Mouse (Mus musculus): ENCODE results near the gene Pxmp2. TPM values are rescaled to one million over a fixed set of nuclear protein-coding genes. Genes with fewer than 3 reads are reported as not detected.

Gene Pxmp2
- polyA plus RNA-seq, 1 experiment from 2014 or later: 18.5 TPM

- DNase-seq (ENCODE audit: low spot score): no peak
- Histone ChIP-seq H3K4me1 (no peaks in the 10 kb centered on the region), H3K36me3 (no peaks in the 10 kb centered on the region), H3K27ac (no peak overlapping the region), H3K4me3 (no peak overlapping the region), H3K27me3 (ENCODE audit: insufficient read depth, poor library complexity, severe bottlenecking) (no peaks in the 10 kb centered on the region), H3K9me3 (no peaks in the 10 kb centered on the region)
- 74% methylated on average over 2 of the region's 2 CpGs for WGBS
These were observed 9.6 kb downstream of the Pxmp2 start for GRCm38 (mm10) chr5:110276391-110276790.

- Histone ChIP-seq H3K4me1 (no peaks in the 10 kb centered on the region), H3K36me3 (no peaks in the 10 kb centered on the region), H3K27me3 (ENCODE audit: insufficient read depth, poor library complexity, severe bottlenecking) (no peaks in the 10 kb centered on the region), H3K9me3 (no peaks in the 10 kb centered on the region), H3K27ac (no peak overlapping the region), H3K4me3 (no peak overlapping the region)
- no peak for DNase-seq (ENCODE audit: low spot score)
- WGBS: 61% methylated on average over 2 of the region's 2 CpGs
These were observed 11.1 kb downstream of the Pxmp2 start for GRCm38 (mm10) chr5:110274846-110275245.

- H3K4me1 ChIP-seq: no peaks in the 10 kb centered on the region
- DNase-seq (ENCODE audit: low spot score): no peak
- H3K4me3 ChIP-seq: no peak overlapping the region
- no peaks in the 10 kb centered on the region for H3K9me3 ChIP-seq
- WGBS: 80% methylated on average over 4 of the region's 4 CpGs
- H3K27me3 ChIP-seq (ENCODE audit: insufficient read depth, poor library complexity, severe bottlenecking): no peaks in the 10 kb centered on the region
- no peaks in the 10 kb centered on the region for H3K36me3 ChIP-seq
- no peak overlapping the region for H3K27ac ChIP-seq
These were observed 11.8 kb downstream of the Pxmp2 start for GRCm38 (mm10) chr5:110274147-110274546.

GRCm38 (mm10) chr5:110270242-110270641 lies 15.7 kb downstream of the Pxmp2 start:
- H3K36me3 ChIP-seq: peaks cover 21% of the 10 kb centered on the region
- H3K27me3 ChIP-seq (ENCODE audit: insufficient read depth, poor library complexity, severe bottlenecking): no peaks in the 10 kb centered on the region
- H3K27ac ChIP-seq: no peak overlapping the region
- no peak for DNase-seq (ENCODE audit: low spot score)
- H3K9me3 ChIP-seq: no peaks in the 10 kb centered on the region
- 93% methylated on average over 6 of the region's 6 CpGs for WGBS
- H3K4me3 ChIP-seq: no peak overlapping the region
- peaks cover 5% of the 10 kb centered on the region for H3K4me1 ChIP-seq

DNA sequence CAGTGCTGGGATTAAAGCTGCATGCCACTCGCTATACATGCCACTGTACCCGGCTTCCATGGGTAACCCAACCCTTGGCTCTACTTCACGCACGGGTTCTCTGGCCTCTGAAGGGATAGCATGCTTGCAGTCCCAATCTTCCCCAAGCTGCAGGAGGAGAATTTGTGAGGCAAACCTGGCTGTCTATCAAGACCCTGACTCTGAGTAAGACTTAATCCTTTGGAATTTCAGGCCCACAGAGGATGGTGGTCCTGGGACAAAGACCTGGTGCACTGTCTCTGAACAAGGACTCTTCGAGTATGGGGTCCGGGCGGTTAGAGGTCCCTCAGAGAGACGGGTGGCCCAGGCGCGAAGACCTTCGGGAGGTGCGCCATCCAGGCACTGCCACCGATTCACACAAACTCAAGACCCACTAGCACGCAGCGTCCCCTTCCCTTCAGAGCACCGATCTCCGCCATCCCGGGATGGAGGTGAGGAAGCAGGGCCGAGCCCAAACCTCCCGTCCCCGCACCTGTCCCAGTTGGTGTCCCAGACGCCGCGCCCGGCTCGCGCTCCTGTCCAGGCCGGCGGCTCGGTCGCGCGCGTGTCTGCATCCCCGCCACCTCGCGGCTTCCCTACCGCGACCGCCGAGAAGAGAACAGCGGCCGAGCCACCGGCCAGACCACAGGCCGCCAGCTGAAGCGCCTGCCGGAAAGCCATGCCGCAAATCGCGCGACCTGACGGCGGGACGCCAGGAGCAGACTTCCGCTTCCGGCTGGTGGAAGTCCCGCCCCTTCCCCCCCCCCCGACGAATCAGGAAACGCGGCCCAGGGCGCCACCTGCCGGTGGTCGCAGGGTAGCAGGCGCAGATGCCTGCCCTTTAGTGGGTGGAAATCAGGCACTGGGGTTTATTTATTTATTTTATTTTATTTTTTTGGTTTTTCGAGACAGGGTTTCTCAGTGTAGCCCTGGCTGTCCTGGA lies 16.6 kb downstream of the Pxmp2 start, which contains the start of gene Pgam5:
Gene Pgam5, minus strand, starts transcription at position 773 of the 961 bp plus-strand sequence.
- peak within 1 kb of the TSS; percentile 89 for H3K27ac ChIP-seq
- under 1% methylated on average over 63 of the region's 66 CpGs for WGBS
- DNase-seq (ENCODE audit: low spot score): peak; percentile 95

DNA sequence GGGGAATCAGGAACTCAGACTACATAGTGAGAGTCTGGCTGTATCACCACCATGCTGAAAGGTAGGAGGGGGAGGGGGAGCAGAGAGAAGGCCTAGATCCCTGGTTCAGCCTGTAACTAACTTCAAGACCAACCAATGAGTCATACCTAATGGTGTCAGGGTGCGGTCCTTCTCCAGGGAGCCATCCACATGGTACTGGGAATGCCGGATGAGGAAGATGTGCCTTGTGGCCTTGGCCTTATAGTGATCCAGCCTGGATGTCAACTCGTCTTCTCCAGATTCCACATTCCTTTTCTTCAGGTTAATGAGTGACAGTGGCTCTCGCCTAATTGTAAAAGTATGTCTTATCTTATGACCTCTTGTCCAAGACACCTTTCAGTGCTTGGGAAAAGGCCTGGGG lies 19.0 kb downstream of the Pxmp2 start:
- Histone ChIP-seq H3K27ac (no peak overlapping the region), H3K9me3 (no peaks in the 10 kb centered on the region), H3K4me1 (peaks cover 5% of the 10 kb centered on the region), H3K27me3 (ENCODE audit: insufficient read depth, poor library complexity, severe bottlenecking) (no peaks in the 10 kb centered on the region), H3K4me3 (no peak overlapping the region), H3K36me3 (peaks cover 46% of the 10 kb centered on the region)
- 79% methylated on average over 4 of the region's 4 CpGs for WGBS
- no peak for DNase-seq (ENCODE audit: low spot score)

More for the DNA sequence above, 16.6 kb downstream of the Pxmp2 start, which contains the start of gene Pgam5:
- Histone ChIP-seq H3K27me3 (ENCODE audit: insufficient read depth, poor library complexity, severe bottlenecking) (no peaks in the 10 kb centered on the region), H3K9me3 (no peaks in the 10 kb centered on the region), H3K4me3 (peak within 1 kb of the TSS; percentile 88), H3K36me3 (peaks cover 29% of the 10 kb centered on the region), H3K4me1 (peaks cover 5% of the 10 kb centered on the region)

- H3K27ac ChIP-seq: no peak overlapping the region
- peaks cover 95% of the 10 kb centered on the region for H3K36me3 ChIP-seq
- no peaks in the 10 kb centered on the region for H3K27me3 ChIP-seq (ENCODE audit: insufficient read depth, poor library complexity, severe bottlenecking)
- H3K9me3 ChIP-seq: no peaks in the 10 kb centered on the region
- H3K4me3 ChIP-seq: no peak overlapping the region
- no peaks in the 10 kb centered on the region for H3K4me1 ChIP-seq
- 61% methylated on average over 2 of the region's 2 CpGs for WGBS
- DNase-seq (ENCODE audit: low spot score): no peak
These were observed 41.9 kb downstream of the Pxmp2 start for GRCm38 (mm10) chr5:110244091-110244490.

DNA sequence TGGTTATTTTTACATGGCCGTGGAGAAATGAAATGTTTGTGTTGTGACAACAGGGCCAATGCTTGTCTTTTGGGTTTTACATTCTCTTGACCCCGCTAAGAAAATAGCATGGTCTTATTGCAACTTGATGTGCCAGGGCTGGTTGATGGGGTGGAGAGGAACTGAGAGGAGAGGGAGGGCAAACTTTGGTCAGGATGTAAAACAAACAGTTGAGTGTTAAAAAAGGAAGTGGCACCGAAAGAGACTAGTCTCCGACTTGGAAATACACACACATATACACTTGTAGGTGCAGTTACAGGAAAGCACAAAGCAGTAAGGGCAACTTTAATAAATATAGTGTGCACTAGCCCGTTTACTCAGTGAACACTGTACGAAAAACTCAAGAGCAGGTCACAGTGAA lies 53.6 kb downstream of the Pxmp2 start:
- Histone ChIP-seq H3K4me1 (peaks cover 13% of the 10 kb centered on the region), H3K9me3 (no peaks in the 10 kb centered on the region), H3K27me3 (ENCODE audit: insufficient read depth, poor library complexity, severe bottlenecking) (no peaks in the 10 kb centered on the region), H3K27ac (no peak overlapping the region), H3K36me3 (peaks cover 34% of the 10 kb centered on the region), H3K4me3 (peak overlapping the region; percentile 96; the same call in 1 of the 2 replicates)
- WGBS: 88% methylated on average over 6 of the region's 6 CpGs
- no peak for DNase-seq (ENCODE audit: low spot score)

DNA sequence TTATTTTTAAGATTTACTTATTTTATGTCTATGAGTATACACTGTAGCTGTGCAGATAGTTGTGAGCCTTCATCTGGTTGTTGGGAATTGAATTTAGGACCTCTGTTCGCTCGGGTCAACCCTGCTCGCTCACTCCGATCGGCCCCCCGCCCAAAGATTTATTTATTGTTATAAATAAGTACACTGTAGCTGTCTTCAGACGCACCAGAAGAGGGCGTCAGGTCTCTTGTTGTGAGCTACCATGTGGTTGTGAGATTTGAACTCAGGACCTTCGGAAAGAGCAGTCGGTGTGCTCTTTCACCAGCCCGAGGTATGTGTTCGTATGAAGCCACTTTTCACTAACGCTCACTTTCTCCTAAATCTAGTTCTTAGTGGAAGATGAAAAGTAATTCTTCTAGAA lies 54.3 kb downstream of the Pxmp2 start:
- peaks cover 35% of the 10 kb centered on the region for H3K36me3 ChIP-seq
- H3K27ac ChIP-seq: peak overlapping the region; percentile 96; the same call in 1 of the 2 replicates
- no peak for DNase-seq (ENCODE audit: low spot score)
- WGBS: 49% methylated on average over 13 of the region's 13 CpGs
- peaks cover 13% of the 10 kb centered on the region for H3K4me1 ChIP-seq
- no peaks in the 10 kb centered on the region for H3K27me3 ChIP-seq (ENCODE audit: insufficient read depth, poor library complexity, severe bottlenecking)
- H3K4me3 ChIP-seq: peak overlapping the region; percentile 96
- H3K9me3 ChIP-seq: no peaks in the 10 kb centered on the region

DNA sequence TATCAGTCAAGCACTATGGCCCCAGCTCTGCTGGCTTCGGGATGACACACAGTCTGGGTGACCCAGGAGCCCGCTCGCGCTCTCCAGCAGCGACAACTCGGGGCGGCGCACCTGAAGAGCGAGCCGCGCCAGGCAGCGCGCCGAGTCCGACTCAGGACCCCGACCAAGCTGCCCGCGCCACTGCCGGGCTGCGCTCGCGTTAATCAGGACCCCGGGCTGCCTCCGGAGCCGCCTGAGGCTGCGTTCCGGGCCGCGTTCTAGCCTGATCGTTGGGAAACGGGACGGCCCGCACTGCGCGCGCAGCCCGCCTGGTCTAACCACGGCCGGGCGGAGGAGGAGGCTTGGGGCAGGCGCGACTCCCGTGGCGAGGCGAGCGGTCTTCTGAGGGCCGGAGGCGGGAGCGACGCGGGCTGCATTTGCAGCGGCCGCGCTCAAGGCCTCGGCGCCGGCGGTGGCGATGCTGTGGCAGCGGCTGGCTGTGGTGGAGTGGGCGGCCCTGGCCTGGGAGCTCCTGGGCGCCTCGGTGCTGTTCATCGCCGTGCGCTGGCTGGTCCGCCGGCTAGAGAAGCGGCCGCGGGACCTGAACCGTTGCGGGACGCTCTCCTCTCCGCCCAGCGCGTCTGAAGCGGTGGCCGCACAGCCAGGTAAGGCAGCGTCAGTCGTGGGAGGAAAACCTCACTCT lies 55.1 kb downstream of the Pxmp2 start, which contains the start of gene Ankle2:
Gene Ankle2, plus strand, starts transcription at position 225 of the 682 bp plus-strand sequence.
- under 1% methylated on average over 81 of the region's 81 CpGs for WGBS
- no peaks in the 10 kb centered on the region for H3K27me3 ChIP-seq (ENCODE audit: insufficient read depth, poor library complexity, severe bottlenecking)
- peaks cover 29% of the 10 kb centered on the region for H3K36me3 ChIP-seq
- peaks cover 13% of the 10 kb centered on the region for H3K4me1 ChIP-seq
- peak within 1 kb of the TSS; percentile 96 for H3K4me3 ChIP-seq
- no peaks in the 10 kb centered on the region for H3K9me3 ChIP-seq
- peak within 1 kb of the TSS; percentile 96 for H3K27ac ChIP-seq
- DNase-seq (ENCODE audit: low spot score): peak; percentile 96

DNA sequence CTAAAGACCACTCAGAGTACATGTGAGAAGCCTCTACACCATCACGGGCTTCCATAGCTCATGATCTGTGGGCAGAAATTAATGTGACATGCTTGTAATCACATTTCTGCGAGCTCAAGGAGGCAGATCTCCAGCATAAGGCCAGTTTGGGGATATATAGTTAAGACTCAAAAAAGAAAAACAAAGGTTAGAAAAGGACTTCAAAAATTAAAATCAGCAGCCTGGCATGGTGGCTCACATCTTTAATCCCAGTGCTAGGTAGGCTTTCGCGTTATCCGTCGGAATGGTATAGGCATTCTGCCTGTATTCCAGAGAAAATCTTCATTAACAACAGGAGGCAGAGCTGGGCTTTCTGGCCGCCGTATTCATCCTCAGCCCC lies 55.6 kb downstream of the Pxmp2 start:
- WGBS: 12% methylated on average over 8 of the region's 8 CpGs
- peak overlapping the region; percentile 96 for H3K4me3 ChIP-seq
- no peaks in the 10 kb centered on the region for H3K27me3 ChIP-seq (ENCODE audit: insufficient read depth, poor library complexity, severe bottlenecking)
- peaks cover 13% of the 10 kb centered on the region for H3K4me1 ChIP-seq
- DNase-seq (ENCODE audit: low spot score): no peak
- H3K36me3 ChIP-seq: peaks cover 26% of the 10 kb centered on the region
- H3K27ac ChIP-seq: peak overlapping the region; percentile 96
- H3K9me3 ChIP-seq: no peaks in the 10 kb centered on the region

DNA sequence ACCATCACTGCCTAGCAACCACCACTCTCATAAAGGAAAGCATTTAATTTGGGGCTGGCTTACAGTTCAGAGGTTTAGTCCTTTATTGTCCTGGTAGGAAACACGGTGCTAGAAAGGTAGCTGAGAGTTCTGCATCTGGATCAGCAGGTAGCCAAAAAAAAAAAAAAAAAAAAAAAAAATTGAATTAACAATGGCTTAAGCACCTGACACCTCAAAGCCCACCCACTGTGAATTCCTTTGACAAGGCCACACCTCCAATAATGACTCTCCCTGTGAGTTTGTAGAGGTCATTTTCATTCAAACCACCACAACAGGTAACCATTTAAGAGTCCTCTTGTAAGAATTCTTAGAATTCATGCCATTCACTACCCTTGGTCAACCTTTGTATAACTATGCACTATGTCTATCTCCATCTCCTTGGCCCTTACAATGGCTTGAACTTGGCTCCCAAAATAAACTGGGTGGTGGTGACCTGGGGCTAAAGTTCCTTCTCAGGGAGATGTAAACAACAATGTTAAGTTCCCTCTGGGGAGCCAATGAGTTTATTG lies 58.6 kb downstream of the Pxmp2 start:
- Histone ChIP-seq H3K9me3 (no peaks in the 10 kb centered on the region), H3K4me3 (no peak overlapping the region), H3K27ac (no peak overlapping the region), H3K36me3 (peaks cover 40% of the 10 kb centered on the region), H3K4me1 (peaks cover 13% of the 10 kb centered on the region), H3K27me3 (ENCODE audit: insufficient read depth, poor library complexity, severe bottlenecking) (no peaks in the 10 kb centered on the region)
- 26% methylated on average over 1 of the region's 1 CpGs for WGBS
- no peak for DNase-seq (ENCODE audit: low spot score)

- H3K27me3 ChIP-seq (ENCODE audit: insufficient read depth, poor library complexity, severe bottlenecking): no peaks in the 10 kb centered on the region
- H3K36me3 ChIP-seq: peaks cover 63% of the 10 kb centered on the region
- no peak overlapping the region for H3K27ac ChIP-seq
- no peak overlapping the region for H3K4me3 ChIP-seq
- WGBS: 91% methylated on average over 3 of the region's 3 CpGs
- no peaks in the 10 kb centered on the region for H3K9me3 ChIP-seq
- H3K4me1 ChIP-seq: peaks cover 4% of the 10 kb centered on the region; the same call in 1 of the 2 replicates
- DNase-seq (ENCODE audit: low spot score): no peak
These were observed 60.9 kb downstream of the Pxmp2 start for GRCm38 (mm10) chr5:110225056-110225455.
